Mouse (Mus musculus) CH12F3 (cell line): ENCODE results near the gene Jpt2.
"Not testable (repeated sequence)": the region's sequence is repeated elsewhere in the genome, so short reads cannot be mapped to it uniquely, and the experiment has no call there.

Experiments
- in situ Hi-C: fragments of 300-500 bp; cut with MboI; formaldehyde crosslinking; loops from 2 replicates; pipeline ENCODE4 v1.14.3; 2020; ENCODE audit warnings: low sequenced_read_pairs

Jpt2 gene

DNA sequence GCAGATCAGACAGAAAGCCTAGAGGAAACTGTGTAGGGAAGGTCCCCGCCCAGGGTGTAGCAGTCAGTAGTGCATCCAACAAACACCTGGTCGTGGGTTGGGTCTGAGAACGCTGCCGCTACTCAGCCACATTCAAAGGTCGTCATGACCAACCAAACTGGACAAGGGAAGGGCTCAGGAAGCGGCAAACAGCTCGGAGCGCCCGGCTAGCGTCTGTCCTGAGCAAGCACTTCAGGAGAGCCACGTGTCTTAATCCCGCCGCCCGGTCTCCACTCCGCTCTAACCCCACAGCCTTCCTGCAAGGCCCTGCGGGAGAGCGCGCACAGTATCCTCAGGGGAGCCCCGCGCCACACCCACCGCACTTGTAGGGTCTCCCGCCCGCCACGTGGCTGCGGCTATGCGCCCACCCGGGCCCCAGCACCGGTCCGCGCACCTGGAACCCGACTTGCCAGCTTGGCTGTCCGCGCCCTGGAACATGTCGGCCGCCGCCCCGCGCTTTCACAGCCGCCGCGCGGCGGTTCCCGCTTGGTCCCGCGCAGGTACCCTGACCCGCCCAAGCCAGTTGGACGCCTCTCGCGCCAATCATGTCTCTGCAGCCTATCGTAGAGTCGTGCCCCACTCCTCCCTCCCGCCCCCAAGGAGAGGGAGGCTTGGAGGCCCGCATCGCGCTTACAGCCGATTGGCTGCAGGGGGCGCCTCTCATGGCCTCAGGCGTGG, at the start of gene Jpt2:
Jpt2 (minus strand) TSS at position 555 of the 717 bp plus-strand sequence.
- in situ Hi-C loops: no loop called here

DNA sequence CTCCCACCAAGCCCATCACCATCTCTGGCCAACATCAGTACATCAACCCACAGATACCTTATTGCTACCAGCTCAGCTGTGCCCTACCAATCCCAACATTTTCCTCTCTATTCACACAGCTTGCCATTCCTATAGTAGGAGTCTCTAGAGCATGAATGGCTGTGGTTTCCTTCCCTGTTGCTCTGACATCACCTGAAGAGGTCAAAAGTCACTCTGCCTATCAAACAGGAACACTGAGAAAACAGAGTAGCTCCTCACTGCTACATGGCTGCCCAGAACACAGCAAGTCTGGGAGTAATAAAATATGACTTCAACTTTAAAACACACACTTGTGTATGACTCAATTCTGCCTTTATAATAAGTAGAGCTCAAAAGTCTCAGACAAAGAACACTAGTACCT, 47.0 kb upstream of the Jpt2 start:
- in situ Hi-C loops: no loop called here

DNA sequence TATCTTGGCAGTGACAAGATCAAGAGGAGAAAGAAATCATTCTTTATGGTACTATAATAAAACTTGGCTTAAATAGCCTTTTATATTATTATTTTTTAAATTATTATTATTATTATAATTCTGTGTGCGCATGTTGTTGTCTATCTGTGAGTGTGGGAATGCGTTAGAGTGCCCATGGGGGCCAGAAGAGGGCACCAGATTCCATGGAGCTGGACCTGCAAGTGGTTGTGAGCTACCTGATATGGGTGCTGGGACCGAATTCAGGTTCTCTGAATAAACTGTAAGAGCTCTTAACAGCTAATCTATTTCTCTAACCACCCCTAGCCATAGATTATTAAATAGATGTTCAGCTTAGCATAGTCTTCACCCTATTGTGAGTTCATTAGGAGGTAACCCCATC, 44.6 kb upstream of the Jpt2 start:
- in situ Hi-C loops: no loop called here

DNA sequence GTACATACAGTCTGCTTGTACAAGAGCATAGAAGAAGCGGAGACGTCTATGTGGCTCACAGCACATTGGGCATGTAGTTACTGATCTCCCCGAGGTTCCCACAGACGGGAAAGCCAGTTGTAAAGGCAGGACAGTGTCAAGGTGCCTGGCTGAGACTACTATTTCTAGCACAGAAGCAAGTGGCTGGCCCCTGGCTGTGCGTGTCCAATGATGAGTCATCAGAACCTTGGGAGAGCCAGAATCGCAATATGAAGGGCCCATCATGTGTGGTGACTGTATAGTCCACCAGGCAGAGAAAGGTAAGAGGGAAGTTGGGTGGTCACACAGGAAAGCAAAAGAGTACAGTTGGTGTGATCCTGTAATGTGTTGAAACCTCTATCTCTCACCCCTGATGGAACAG, 34.2 kb upstream of the Jpt2 start:
- in situ Hi-C loops: no loop called here

DNA sequence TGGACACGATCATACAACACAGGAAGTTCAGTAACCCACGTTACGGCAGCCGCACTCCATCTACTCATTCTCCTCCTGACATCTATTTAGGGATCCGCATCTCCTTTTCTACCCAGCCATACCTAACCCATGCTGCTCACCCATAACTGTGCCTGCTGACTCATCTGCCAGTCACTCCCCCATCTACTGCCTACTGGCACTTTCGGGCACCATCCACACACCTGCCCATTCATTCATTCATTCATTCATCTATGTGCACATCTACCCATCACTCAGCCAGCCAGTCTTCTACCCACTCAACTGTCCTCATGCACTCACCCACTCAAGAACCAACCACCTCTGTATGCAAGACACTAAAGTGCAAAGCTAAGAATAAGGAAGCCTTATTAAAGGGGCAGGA, 26.7 kb upstream of the Jpt2 start:
- in situ Hi-C loops: no loop called here

DNA sequence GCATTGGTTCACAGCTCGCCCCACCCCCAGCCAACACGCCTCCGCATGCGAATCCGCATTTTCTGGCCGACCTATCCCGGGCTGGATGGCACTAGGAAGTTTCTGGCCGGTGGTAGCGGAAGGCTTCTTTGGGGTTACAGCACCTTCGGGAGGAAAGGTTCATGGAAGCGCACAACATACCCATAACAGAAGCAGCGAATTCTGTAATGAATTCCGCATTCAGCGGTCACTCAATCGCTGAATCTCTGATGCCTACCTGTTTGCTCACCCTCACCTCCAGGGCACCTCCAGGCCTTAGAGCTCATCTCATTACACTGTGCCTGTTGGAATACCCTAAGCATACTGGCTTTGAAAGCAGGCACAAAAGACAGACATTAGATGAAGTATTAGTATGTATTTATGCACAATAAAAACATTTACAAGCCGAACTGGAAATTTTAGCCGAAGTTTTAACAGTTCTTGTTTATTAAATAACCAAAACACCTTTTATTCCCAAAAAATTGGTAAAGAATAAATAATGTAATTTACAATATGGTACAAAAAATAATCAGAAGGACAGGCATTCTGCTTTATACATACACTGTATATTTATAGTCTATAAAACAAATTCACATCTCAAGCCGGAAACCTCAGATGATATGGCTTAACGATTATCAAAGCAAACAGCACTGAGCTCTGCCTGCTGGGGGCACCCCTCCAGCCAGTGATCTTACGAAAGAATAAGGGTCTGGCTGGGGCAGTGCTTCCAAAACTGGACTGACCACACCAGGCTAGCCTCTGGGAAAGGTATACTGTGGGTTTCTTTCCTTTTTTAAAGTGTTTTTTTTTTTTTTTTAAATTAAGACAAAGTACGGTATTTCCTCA, 595 bp upstream of the Jpt2 start:
- in situ Hi-C loops: no loop called here

DNA sequence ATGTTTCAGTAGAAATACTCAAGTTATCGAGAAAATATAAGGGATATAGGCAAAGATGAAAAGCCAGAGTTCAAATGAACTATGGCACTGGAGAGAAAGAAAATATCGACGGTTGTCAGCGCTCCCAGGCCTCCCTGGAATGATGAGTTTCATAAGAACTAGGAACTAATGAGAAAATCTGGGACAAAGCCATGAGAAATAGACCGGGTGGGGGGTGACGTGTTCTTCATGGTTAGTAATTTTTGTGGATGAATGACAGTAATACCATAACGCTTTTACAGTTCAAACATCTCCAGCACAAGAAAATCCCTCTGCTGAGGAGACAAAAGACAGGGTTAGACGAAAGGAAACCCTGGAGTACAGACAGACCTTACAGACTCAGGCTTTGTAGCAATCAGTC, 1.1 kb downstream of the Jpt2 start:
- in situ Hi-C loops: no loop called here

DNA sequence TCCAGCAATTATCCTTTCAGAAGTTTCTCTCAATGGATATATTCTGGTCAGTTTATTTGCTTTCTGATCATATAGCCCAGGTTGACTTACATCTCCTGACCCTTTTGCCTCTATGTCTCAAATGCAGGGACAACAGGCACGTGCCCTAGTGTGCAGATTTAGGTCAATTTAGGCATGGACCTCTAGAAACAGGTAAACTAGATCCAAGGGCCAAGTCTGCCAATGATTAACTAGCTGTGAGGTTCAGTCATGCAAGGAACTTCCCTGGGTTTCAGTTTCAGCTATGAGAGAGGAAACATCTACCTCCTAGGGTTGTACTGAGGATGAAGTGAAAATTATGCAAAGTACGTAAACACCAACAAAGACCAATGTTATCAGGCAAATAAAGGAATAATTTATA, 7.2 kb downstream of the Jpt2 start:
- in situ Hi-C loops: no loop called here

DNA sequence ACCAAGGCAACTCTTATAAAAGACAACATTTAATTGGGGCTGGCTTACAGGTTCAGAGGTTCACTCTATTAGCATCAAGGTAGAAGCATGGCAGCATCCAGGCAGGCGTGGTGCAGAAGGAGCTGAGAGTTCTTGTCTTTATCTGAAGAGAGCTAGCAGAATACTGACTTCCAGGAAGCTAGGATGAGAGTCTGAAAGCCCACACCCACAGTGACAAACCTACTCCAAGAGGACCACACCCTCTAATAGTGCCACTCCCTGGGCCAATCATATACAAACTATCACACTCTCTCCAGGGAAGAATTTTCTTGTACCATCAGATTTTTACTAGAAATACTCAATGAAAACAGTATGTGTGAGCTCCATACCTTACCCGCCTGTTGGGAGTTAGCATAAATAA, 9.8 kb downstream of the Jpt2 start:
- in situ Hi-C loops: no loop called here

DNA sequence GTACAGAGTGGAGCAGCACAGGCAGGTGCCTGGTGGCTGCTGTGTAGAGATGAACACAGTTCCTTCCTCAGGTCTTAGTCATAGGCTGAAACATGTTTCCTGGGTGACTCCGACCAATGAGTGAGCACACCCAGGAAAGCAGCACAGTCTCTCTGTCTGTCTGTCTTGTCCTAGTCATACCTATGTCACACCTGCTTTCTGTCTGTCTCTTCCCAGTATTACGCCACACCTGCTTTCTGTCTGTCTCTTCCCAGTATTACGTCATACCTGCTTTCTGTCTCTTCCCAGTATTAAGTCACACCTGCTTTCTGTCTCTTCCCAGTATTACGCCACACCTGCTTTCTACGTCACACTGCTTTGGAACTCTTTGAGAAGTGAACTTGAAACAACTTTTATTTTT, 12.3 kb downstream of the Jpt2 start:
- in situ Hi-C loops: no loop called here

DNA sequence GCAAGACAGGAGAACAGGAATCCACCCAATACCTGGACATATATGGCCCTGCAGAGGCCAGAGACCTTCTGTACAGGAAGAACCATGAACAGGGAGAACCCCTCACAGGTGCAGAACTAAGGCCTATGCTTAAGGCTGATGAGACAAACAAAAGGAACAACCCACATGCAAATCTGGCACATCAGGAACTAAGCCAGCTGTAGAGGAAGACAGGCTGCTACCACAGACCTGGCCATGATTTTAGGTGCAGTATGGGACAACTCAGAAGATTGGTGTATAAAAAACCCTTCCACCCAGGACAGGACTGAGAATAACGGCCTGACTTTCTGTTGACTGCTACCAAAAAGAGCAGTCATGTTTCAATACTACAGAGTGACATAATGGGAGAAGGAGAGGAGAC, 16.9 kb downstream of the Jpt2 start:
- in situ Hi-C loops: not testable (repeated sequence)

DNA sequence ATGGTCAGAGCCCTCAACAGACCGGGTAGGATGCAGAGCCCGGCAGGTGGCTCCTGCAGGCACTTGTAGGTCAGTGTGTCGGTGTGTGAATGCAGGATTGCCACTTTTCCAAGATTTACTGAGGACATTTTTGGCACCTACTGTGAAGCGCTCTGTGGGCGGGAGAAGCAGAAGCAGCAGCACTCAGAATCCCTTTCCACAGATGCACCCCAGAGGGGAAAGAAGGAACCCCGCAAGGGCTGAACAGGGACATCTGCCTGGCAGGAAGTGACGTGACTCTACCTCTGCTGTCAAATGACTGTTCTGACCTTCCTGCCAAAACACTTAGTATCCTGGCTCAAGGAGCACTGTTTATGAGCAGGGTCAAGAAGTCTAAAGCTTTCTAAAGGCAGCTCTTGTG, 17.5 kb downstream of the Jpt2 start:
- in situ Hi-C loops: no loop called here

DNA sequence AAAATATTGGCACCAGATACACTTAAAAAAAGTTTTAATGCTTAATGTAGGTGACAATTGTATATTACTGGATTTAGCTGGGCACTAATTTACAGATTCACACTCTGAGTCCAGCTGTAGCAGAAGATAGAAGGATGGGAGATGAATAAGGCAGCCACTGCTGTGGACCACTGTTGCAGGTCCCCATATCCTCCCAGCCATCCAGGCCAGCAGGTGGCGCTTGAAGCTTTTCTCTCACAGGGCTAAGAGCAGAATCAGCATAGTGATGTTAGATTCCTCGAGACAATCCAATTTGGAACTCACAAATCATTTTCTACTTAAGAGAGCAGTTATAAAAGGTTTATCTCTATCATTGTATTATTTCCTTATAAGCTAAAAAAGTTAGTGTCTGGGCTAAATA, 18.0 kb downstream of the Jpt2 start:
- in situ Hi-C loops: not testable (repeated sequence)

DNA sequence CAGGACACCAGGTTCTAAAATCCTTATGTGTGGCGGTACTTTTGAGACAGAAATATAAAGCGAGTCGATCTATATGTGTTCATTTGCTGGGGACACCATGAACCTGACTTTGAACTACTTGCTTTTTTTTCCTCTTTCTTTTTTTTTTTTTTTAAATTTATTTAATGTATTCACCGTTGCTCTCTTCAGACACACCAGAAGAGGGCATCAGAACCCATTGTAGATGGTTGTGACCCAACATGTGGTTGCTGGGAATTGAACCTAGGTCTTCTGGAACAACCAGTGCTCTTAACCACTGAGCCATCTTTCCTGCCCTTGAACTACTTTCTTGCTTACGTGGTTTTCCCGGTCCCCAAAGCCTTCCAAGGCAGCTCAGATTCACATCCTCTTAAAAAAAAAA, 23.2 kb downstream of the Jpt2 start:
- in situ Hi-C loops: no loop called here

DNA sequence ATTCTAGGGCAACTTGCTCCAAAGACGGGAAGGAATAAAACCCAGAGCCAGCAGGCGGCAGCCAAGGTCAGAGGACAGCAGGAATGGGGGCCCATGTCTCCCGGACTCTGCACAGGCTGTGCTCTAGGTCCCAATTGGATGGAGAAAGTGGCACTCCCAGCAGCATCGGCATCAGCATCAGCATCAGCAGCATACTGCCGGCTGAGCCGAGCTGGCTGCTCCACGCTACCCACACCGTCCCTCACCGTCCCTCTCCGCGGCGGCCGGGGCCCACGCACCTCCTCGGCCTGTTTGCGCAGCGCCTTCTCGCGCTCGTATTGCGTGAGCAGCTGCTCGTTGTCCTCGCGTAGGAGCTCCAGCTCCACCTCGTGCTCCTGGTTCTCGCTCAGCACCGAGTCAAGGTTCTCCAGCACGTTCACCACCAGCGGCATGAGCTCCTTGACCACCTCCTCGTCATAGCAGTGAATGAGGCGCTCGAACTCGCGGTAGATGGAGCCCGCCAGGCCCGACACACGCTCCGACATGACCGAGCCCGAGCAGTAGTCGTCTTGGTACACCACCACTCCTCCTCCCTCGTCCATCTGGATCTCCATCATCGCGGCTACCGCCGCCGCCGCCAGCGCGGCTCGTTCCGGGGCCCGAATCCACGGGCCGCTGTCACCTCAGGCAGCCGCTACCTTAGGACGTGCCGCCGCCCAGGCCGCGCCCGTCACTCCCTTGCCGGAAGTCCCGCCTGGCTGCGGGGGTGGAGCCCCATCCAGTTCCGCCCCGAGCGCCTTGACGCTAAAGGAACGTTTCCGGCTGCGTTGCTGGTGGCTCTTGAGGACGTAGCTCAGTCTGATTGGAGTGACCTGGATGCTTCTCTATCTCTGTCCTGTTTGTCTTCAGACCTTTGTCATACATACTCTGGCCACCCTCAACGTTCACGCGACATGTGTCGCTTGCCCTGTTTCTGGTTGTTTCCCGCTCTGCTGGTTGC, 23.9 kb downstream of the Jpt2 start, which contains the start of gene Mapk8ip3:
Mapk8ip3 (minus strand) TSS at position 719 of the 979 bp plus-strand sequence.
- in situ Hi-C loops: no loop called here

DNA sequence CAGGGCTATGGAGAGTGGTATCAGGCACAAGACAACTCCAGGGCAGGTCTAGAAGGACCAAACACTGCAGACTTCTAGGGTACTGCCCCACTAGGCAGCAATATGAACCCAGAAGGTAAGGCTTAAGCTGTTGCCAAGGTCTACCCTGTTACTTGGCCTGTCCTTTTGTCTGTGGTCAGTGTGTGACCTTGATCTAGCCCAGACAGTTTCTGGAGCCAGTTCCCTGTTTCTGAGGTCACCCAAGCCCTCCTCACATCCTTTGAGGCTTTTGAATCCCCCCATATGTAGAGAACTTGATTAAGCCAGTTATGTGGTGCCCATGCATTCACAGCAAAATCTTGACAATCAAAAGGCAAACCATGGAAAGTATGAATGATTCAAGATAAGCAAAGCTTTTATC, 24.8 kb downstream of the Jpt2 start:
- in situ Hi-C loops: no loop called here

DNA sequence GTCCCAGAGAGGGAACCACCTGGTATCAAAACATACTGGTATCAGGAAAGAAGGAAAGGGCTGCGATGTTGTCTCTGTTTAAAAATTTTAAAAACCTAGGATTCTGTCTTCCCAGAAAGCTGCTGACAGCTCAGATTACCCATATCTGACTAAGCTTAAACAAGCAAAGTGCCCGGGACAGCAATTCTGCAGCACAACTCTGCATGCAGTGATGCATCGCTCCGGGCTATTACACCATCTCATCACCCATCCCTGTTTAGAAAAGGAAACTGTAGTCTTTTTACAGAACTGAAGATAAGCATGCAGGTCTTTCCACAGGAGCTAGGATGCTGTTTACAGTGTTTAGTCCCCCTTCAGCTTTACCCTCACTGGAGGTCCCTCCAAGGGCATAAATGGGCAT, 25.6 kb downstream of the Jpt2 start:
- in situ Hi-C loops: no loop called here

DNA sequence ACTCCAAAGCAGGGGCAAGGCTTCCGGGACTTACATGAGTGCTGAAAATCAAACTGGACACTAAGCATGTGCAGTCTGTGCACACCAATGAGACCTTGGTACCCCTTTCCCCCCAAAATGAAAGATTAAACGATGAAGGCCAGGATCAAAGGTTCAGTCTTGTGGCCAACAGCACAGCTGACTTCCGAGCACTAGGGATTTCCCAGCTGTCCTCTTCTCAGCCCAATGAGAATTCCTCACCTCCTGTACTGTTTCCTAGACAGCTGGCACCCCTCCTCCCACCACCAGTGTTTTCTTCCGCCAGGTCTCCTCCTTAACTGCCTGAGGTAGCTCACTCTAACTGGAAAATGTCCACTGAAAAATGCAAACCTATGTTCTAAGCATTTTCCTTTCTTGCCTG, 27.3 kb downstream of the Jpt2 start:
- in situ Hi-C loops: no loop called here

DNA sequence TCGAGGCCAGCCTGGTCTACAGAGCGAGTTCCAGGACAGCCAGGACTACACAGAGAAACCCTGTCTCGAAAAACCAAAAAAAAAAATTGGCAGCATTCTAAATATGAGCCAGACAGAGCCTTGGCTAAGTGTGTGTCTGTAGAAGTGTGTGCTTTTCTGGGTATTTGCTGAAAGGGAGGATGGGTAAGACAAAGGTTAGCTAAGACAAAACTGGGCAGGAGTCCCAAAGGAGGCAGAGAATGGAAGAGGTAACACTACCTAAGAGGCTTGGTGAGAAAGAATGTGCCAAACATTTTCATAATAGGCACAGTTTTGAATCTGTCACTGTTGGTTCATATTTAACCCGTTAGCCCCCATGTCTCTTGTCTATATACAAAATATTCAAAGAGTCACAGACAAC, 28.1 kb downstream of the Jpt2 start:
- in situ Hi-C loops: no loop called here

DNA sequence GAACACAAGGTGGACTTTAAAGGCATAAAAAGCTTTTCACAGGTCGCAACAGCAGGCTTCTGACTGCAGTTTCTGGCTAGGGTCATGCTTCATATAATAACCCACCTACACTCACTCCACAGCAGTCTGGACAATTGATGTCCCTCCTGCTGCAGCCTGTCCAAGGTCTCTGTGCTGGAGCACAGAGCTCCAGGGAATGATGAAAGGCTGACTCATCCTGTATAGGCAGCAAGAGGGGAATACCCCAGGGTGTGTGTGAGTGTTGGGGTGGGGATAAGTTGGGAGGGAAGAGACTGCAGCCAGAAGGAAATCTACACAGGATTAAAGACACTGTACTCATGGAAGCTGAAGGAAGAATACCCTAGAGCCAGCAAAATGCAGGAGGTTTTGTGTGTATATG, 31.0 kb downstream of the Jpt2 start:
- in situ Hi-C loops: no loop called here

DNA sequence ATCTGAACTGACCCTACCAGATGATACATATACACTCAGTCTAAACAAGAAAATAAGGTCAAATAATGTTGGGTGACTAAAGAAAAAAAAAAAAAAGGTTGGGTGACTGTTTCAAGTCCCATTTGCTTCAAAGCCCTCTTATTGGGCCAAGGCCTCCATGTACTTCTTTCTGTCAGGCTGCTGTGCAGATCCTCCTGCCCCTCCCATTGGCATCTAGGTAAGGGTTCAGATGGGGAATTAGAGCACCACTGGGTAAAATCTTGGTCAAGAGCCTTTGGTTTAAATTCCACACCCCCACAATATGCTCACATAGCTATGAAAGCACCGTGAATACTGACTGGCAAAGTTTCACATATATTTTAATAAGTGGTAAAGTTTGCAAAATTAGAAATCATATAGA, 37.2 kb downstream of the Jpt2 start:
- in situ Hi-C loops: no loop called here
